Mouse (Mus musculus): ENCODE data around the gene Cmss1. TPM values are rescaled to one million over a fixed set of nuclear protein-coding genes. Genes with fewer than 3 reads are reported as not detected.

The Cmss1 gene
- polyA plus RNA-seq, 1 experiment, result 3.0 TPM

DNA sequence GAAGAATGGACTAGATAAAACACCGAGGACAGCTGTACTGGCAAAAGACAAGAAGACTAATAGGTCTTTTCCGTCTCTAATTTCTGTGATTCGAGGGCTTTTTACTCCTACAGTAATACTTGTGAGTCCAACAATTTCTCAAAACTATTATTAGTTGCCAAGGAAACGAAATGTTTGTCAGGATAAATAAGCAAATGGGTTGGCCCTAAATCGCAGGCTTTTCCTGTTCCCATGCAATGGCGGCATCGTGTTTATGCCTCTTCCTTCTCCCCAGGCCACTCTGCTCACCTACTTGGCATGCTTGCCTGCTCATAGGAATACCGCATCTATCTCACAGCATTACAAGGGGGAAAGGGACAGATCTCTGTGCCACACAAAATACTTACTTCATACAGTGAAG, 62.2 kb downstream of the Cmss1 start:
- no peak overlapping the region for H3K4me3 ChIP-seq (ENCODE audit: extremely low read depth, insufficient read depth, insufficient read length)
- whole genome bisulfite sequencing, result 82% methylated on average over 8 of the region's 8 CpGs
- H3K27me3 ChIP-seq (ENCODE audit: control insufficient read depth, insufficient read depth, low read length), result no peaks in the 10 kb centered on the region
- H3K36me3 ChIP-seq (ENCODE audit: control insufficient read depth, insufficient read depth, low read length), result no peaks in the 10 kb centered on the region
- TF ChIP-seq CTCF (IDR thresholded peaks at IDR 0.05; ENCODE audit: extremely low read depth, insufficient read depth, insufficient read length, insufficient replicate concordance), result no peak
- no peak overlapping the region for H3K27ac ChIP-seq (ENCODE audit: insufficient read depth, low read length)
- peaks cover 9% of the 10 kb centered on the region for H3K4me1 ChIP-seq (ENCODE audit: control insufficient read depth, insufficient read depth, insufficient read length)
- no peak for DNase-seq (ENCODE audit: low read depth in 1 of 2, low spot score in 2 of 2)

DNA sequence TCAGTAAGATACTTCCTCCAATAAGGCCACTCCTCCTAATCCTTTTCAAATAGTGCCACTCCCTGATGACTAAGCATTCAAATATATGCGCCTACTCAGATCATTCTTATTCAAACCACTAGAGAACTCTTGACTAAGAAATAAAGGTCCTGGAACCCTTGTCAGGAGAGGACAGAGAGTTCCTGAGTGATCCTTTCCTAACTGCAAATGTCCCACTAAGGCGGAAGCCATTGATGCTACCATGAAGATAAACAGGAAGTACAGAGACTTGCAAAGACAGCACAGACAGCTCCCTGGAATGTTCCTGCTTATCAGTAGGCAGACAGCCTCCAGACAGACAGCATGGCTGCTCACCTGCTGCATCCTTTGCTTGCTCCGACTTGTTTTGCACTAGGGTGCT, 63.4 kb downstream of the Cmss1 start:
- no peak overlapping the region for H3K4me3 ChIP-seq (ENCODE audit: extremely low read depth, insufficient read depth, insufficient read length)
- no peaks in the 10 kb centered on the region for H3K36me3 ChIP-seq (ENCODE audit: control insufficient read depth, insufficient read depth, low read length)
- DNase-seq (ENCODE audit: low read depth in 1 of 2, low spot score in 2 of 2), result no peak
- H3K27me3 ChIP-seq (ENCODE audit: control insufficient read depth, insufficient read depth, low read length), result no peaks in the 10 kb centered on the region
- TF ChIP-seq CTCF (IDR thresholded peaks at IDR 0.05; ENCODE audit: extremely low read depth, insufficient read depth, insufficient read length, insufficient replicate concordance) (no peak), POLR2A (IDR thresholded peaks at IDR 0.05; ENCODE audit: low read depth, low read length) (no peak)
- 92% methylated on average over 3 of the region's 3 CpGs for WGBS
- H3K4me1 ChIP-seq (ENCODE audit: control insufficient read depth, insufficient read depth, insufficient read length), result peaks cover 9% of the 10 kb centered on the region; the same call in 1 of the 2 replicates
- no peak overlapping the region for H3K27ac ChIP-seq (ENCODE audit: insufficient read depth, low read length)

DNA sequence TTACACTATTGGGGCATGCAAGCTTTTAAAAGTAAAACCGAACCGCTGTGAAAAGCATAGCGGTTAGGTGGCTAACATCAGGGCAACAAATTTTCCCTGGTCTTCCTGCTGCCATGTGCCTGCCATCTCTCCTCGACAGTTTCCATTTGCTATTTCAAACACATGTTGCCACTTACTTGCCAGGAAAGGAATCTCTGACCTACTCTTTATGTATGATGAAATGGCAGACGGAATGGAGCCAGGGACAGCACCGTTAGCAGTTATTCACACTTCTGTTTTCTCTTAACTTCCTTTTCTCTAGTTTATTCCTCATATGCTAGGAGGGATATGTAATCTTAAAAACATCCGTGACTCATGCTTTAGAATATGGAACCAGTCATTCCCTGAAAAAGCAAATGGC, 70.2 kb downstream of the Cmss1 start:
- Histone ChIP-seq H3K36me3 (ENCODE audit: control insufficient read depth, insufficient read depth, low read length) (no peaks in the 10 kb centered on the region), H3K27me3 (ENCODE audit: control insufficient read depth, insufficient read depth, low read length) (no peaks in the 10 kb centered on the region), H3K4me3 (ENCODE audit: extremely low read depth, insufficient read depth, insufficient read length) (no peak overlapping the region), H3K4me1 (ENCODE audit: control insufficient read depth, insufficient read depth, insufficient read length) (peaks cover 3% of the 10 kb centered on the region; the same call in 1 of the 2 replicates), H3K27ac (ENCODE audit: insufficient read depth, low read length) (no peak overlapping the region)
- peak in 1 of 2 experiments; percentile 28 for DNase-seq (ENCODE audit: low read depth in 1 of 2, low spot score in 2 of 2)
- 67% methylated on average over 7 of the region's 7 CpGs for WGBS
- no peak for TF ChIP-seq POLR2A (IDR thresholded peaks at IDR 0.05; ENCODE audit: low read depth, low read length)
- TF ChIP-seq CTCF (IDR thresholded peaks at IDR 0.05; ENCODE audit: extremely low read depth, insufficient read depth, insufficient read length, insufficient replicate concordance), result no peak

DNA sequence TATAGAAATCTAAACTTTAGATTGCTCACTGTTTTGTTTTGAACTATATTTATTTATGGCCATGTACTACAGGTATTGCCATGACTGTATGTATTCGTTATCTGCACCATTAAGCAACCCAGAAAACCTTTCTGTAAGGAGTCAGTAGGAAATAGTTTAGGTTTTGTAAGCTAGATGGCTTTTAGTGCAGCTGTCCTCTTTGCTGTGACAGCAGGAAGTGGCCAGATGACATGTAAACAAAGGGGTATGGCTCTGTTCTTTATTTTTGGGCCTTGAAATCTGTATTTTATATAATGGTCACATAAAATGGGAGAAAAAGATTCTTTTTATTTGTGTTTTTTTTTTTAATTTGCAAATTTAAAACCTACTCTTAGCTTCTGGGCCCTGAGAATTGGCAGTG, 71.9 kb downstream of the Cmss1 start:
- Histone ChIP-seq H3K4me3 (ENCODE audit: extremely low read depth, insufficient read depth, insufficient read length) (no peak overlapping the region), H3K27me3 (ENCODE audit: control insufficient read depth, insufficient read depth, low read length) (no peaks in the 10 kb centered on the region), H3K36me3 (ENCODE audit: control insufficient read depth, insufficient read depth, low read length) (no peaks in the 10 kb centered on the region), H3K27ac (ENCODE audit: insufficient read depth, low read length) (no peak overlapping the region), H3K4me1 (ENCODE audit: control insufficient read depth, insufficient read depth, insufficient read length) (peaks cover 3% of the 10 kb centered on the region; the same call in 1 of the 2 replicates)
- no peak for TF ChIP-seq POLR2A (IDR thresholded peaks at IDR 0.05; ENCODE audit: low read depth, low read length)
- TF ChIP-seq CTCF (IDR thresholded peaks at IDR 0.05; ENCODE audit: extremely low read depth, insufficient read depth, insufficient read length, insufficient replicate concordance), result no peak
- DNase-seq (ENCODE audit: low read depth in 1 of 2, low spot score in 2 of 2), result no peak
- WGBS, result 29% methylated on average over 1 of the region's 1 CpGs

DNA sequence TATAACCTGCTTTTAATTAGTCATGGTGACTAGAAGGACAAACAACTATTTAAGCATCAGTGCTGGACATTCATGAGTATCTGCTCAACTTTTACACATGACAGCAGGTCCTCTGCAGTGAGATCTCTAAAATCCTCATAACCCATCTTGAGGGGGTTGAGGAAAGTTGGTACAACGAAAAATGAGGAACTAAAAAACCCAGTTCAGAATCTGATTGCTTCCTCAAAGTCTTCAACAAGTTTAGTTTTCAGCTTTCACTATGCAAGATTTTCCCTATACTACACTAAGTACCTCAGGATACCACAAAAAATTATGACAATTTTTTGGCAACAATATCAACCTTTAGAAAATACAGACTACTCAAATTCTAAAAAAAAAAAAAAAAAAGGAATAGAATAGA, 72.3 kb downstream of the Cmss1 start:
- H3K36me3 ChIP-seq (ENCODE audit: control insufficient read depth, insufficient read depth, low read length), result no peaks in the 10 kb centered on the region
- no peak for DNase-seq (ENCODE audit: low read depth in 1 of 2, low spot score in 2 of 2)
- peaks cover 3% of the 10 kb centered on the region; the same call in 1 of the 2 replicates for H3K4me1 ChIP-seq (ENCODE audit: control insufficient read depth, insufficient read depth, insufficient read length)
- H3K27me3 ChIP-seq (ENCODE audit: control insufficient read depth, insufficient read depth, low read length), result no peaks in the 10 kb centered on the region
- 6% methylated on average over 1 of the region's 1 CpGs for WGBS
- H3K4me3 ChIP-seq (ENCODE audit: extremely low read depth, insufficient read depth, insufficient read length), result no peak overlapping the region
- H3K27ac ChIP-seq (ENCODE audit: insufficient read depth, low read length), result no peak overlapping the region
- TF ChIP-seq POLR2A (IDR thresholded peaks at IDR 0.05; ENCODE audit: low read depth, low read length) (no peak), CTCF (IDR thresholded peaks at IDR 0.05; ENCODE audit: extremely low read depth, insufficient read depth, insufficient read length, insufficient replicate concordance) (no peak)

GRCm38 (mm10) chr16:57532081-57532493, 74.6 kb downstream of the Cmss1 start:
- Histone ChIP-seq H3K4me3 (ENCODE audit: extremely low read depth, insufficient read depth, insufficient read length) (no peak overlapping the region; the same call in 1 of the 2 replicates), H3K36me3 (ENCODE audit: control insufficient read depth, insufficient read depth, low read length) (no peaks in the 10 kb centered on the region), H3K27ac (ENCODE audit: insufficient read depth, low read length) (no peak overlapping the region), H3K4me1 (ENCODE audit: control insufficient read depth, insufficient read depth, insufficient read length) (peaks cover 10% of the 10 kb centered on the region; the same call in 1 of the 2 replicates), H3K27me3 (ENCODE audit: control insufficient read depth, insufficient read depth, low read length) (no peaks in the 10 kb centered on the region)
- no peak for DNase-seq (ENCODE audit: low read depth in 1 of 2, low spot score in 2 of 2)
- no peak for TF ChIP-seq POLR2A (IDR thresholded peaks at IDR 0.05; ENCODE audit: low read depth, low read length)
- TF ChIP-seq CTCF (IDR thresholded peaks at IDR 0.05; ENCODE audit: extremely low read depth, insufficient read depth, insufficient read length, insufficient replicate concordance), result no peak
- WGBS, result 86% methylated on average over 6 of the region's 6 CpGs

DNA sequence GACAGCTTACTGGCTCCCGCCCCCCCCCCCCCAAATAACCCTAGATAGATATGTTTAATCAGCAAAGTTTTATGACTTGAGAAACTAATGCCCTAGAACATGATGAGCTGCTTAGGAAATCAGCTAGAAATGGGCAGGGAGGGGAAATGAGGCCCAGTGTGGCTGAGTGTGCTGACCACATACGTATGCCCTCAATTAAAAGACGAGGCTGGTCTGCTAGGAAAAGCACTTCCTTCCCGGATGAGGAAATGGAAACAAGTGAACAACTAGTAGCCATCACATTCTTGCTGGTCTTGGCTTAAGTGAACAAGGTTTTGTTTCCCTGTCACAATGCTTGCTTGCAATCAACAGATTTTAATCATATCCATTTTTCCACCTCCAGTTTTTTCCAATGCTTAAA, 76.1 kb downstream of the Cmss1 start:
- WGBS, result 84% methylated on average over 4 of the region's 4 CpGs
- Histone ChIP-seq H3K4me1 (ENCODE audit: control insufficient read depth, insufficient read depth, insufficient read length) (peaks cover 7% of the 10 kb centered on the region; the same call in 1 of the 2 replicates), H3K27ac (ENCODE audit: insufficient read depth, low read length) (no peak overlapping the region), H3K27me3 (ENCODE audit: control insufficient read depth, insufficient read depth, low read length) (no peaks in the 10 kb centered on the region), H3K4me3 (ENCODE audit: extremely low read depth, insufficient read depth, insufficient read length) (no peak overlapping the region), H3K36me3 (ENCODE audit: control insufficient read depth, insufficient read depth, low read length) (no peaks in the 10 kb centered on the region)
- no peak for TF ChIP-seq POLR2A (IDR thresholded peaks at IDR 0.05; ENCODE audit: low read depth, low read length)
- TF ChIP-seq CTCF (IDR thresholded peaks at IDR 0.05; ENCODE audit: extremely low read depth, insufficient read depth, insufficient read length, insufficient replicate concordance), result no peak
- no peak for DNase-seq (ENCODE audit: low read depth in 1 of 2, low spot score in 2 of 2)
